Mouse (Mus musculus): ENCODE results near the gene Fez1.
A peak's percentile ranks its signal among the peaks of the same experiment; 100 is the strongest.

Gene Fez1

GRCm38 (mm10) chr9:36833043-36833881 lies 11.6 kb downstream of the Fez1 start:
- peak; percentile 12 for DNase-seq (ENCODE audit: low read depth, low spot score)

- no peak for DNase-seq (ENCODE audit: low read depth, low spot score)
Measured at GRCm38 (mm10) chr9:36833914-36834313, 12.2 kb downstream of the Fez1 start.

GRCm38 (mm10) chr9:36846346-36846745 lies 24.7 kb downstream of the Fez1 start:
- no peak for DNase-seq (ENCODE audit: low read depth, low spot score)

- DNase-seq (ENCODE audit: low read depth, low spot score) = no peak
Measured at GRCm38 (mm10) chr9:36848661-36849060, 27.0 kb downstream of the Fez1 start.

- DNase-seq (ENCODE audit: low read depth, low spot score) = no peak
Measured at GRCm38 (mm10) chr9:36850091-36850490, 28.4 kb downstream of the Fez1 start.

GRCm38 (mm10) chr9:36852175-36852574 lies 30.5 kb downstream of the Fez1 start:
- DNase-seq (ENCODE audit: low read depth, low spot score) = no peak

- DNase-seq (ENCODE audit: low read depth, low spot score) = no peak
Measured at GRCm38 (mm10) chr9:36856351-36856750, 34.7 kb downstream of the Fez1 start.

GRCm38 (mm10) chr9:36857476-36858117 lies 35.9 kb downstream of the Fez1 start:
- peak; percentile 72 for DNase-seq (ENCODE audit: low read depth, low spot score)

- no peak for DNase-seq (ENCODE audit: low read depth, low spot score)
Measured at GRCm38 (mm10) chr9:36858677-36859076, 37.0 kb downstream of the Fez1 start.

GRCm38 (mm10) chr9:36862576-36862975 lies 40.9 kb downstream of the Fez1 start:
- DNase-seq (ENCODE audit: low read depth, low spot score) = no peak

GRCm38 (mm10) chr9:36863694-36864093 lies 42.0 kb downstream of the Fez1 start:
- no peak for DNase-seq (ENCODE audit: low read depth, low spot score)

GRCm38 (mm10) chr9:36864862-36865813 lies 43.5 kb downstream of the Fez1 start:
- no peak for DNase-seq (ENCODE audit: low read depth, low spot score)

GRCm38 (mm10) chr9:36868662-36869061 lies 47.0 kb downstream of the Fez1 start:
- DNase-seq (ENCODE audit: low read depth, low spot score) = no peak

GRCm38 (mm10) chr9:36870263-36870662 lies 48.6 kb downstream of the Fez1 start:
- no peak for DNase-seq (ENCODE audit: low read depth, low spot score)

- no peak for DNase-seq (ENCODE audit: low read depth, low spot score)
Measured at GRCm38 (mm10) chr9:36873796-36874195, 52.1 kb downstream of the Fez1 start.

- no peak for DNase-seq (ENCODE audit: low read depth, low spot score)
Measured at GRCm38 (mm10) chr9:36876313-36876712, 54.6 kb downstream of the Fez1 start.

- DNase-seq (ENCODE audit: low read depth, low spot score) = peak; percentile 36
Measured at GRCm38 (mm10) chr9:36876787-36877186, 55.1 kb downstream of the Fez1 start.

- DNase-seq (ENCODE audit: low read depth, low spot score) = no peak
Measured at GRCm38 (mm10) chr9:36881615-36882014, 60.0 kb downstream of the Fez1 start.

GRCm38 (mm10) chr9:36882034-36882745 lies 60.5 kb downstream of the Fez1 start:
- no peak for DNase-seq (ENCODE audit: low read depth, low spot score)

GRCm38 (mm10) chr9:36883569-36883968 lies 61.9 kb downstream of the Fez1 start:
- no peak for DNase-seq (ENCODE audit: low read depth, low spot score)

- peak; percentile 52 for DNase-seq (ENCODE audit: low read depth, low spot score)
Measured at GRCm38 (mm10) chr9:36885237-36885636, 63.6 kb downstream of the Fez1 start.

All from ZHBTc4 (cell line).